Mouse (Mus musculus): ENCODE measurements around the gene Cldn14. TPM values are rescaled to one million over a fixed set of nuclear protein-coding genes. Genes with fewer than 3 reads are reported as not detected.

Cldn14 gene
- polyA plus RNA-seq, 1 experiment from 2014 or later = not detected

GRCm38 (mm10) chr16:93903027-93903426 is 105.6 kb downstream of the Cldn14 start:
- Histone ChIP-seq H3K4me1 (replicated peaks; ENCODE audit: control insufficient read depth, insufficient read depth, low read length) (no peaks in the 10 kb centered on the region), H3K27ac (ENCODE audit: low read length) (no peak overlapping the region), H3K9ac (ENCODE audit: low read length) (no peak overlapping the region), H3K4me3 (ENCODE audit: low read length) (no peak overlapping the region), H3K4me2 (ENCODE audit: low read depth, low read length) (no peak overlapping the region), H3K27me3 (ENCODE audit: control insufficient read depth, insufficient read depth, low read depth, low read length) (no peaks in the 10 kb centered on the region), H3K36me3 (ENCODE audit: control insufficient read depth, insufficient read depth, low read length) (peaks cover 11% of the 10 kb centered on the region; the same call in 1 of the 2 replicates), H3K9me3 (ENCODE audit: control insufficient read depth, low read length) (no peaks in the 10 kb centered on the region)
- 72% methylated on average over 6 of the region's 6 CpGs for WGBS
- no peak for ATAC-seq (ENCODE audit: low read depth)

- H3K27me3 ChIP-seq (ENCODE audit: control insufficient read depth, insufficient read depth, low read depth, low read length) = no peaks in the 10 kb centered on the region
- WGBS = 88% methylated on average over 5 of the region's 5 CpGs
Measured at GRCm38 (mm10) chr16:93893285-93893684, 115.4 kb downstream of the Cldn14 start.

GRCm38 (mm10) chr16:93890948-93891604 is 117.6 kb downstream of the Cldn14 start:
- no peak overlapping the region for H3K27ac ChIP-seq (ENCODE audit: low read length)
- ATAC-seq (ENCODE audit: low read depth) = no peak
- whole genome bisulfite sequencing = 79% methylated on average over 12 of the region's 12 CpGs
- no peak overlapping the region for H3K4me2 ChIP-seq (ENCODE audit: low read depth, low read length)
- no peaks in the 10 kb centered on the region for H3K4me1 ChIP-seq (replicated peaks; ENCODE audit: control insufficient read depth, insufficient read depth, low read length)
- no peak overlapping the region for H3K4me3 ChIP-seq (ENCODE audit: low read length)
- no peak overlapping the region for H3K9ac ChIP-seq (ENCODE audit: low read length)
- H3K27me3 ChIP-seq (ENCODE audit: control insufficient read depth, insufficient read depth, low read depth, low read length) = no peaks in the 10 kb centered on the region
- H3K36me3 ChIP-seq (ENCODE audit: control insufficient read depth, insufficient read depth, low read length) = peaks cover 33% of the 10 kb centered on the region
- no peaks in the 10 kb centered on the region for H3K9me3 ChIP-seq (ENCODE audit: control insufficient read depth, low read length)

More at GRCm38 (mm10) chr16:93893285-93893684, 115.4 kb downstream of the Cldn14 start:
- H3K4me2 ChIP-seq (ENCODE audit: low read depth, low read length) = no peak overlapping the region
- H3K9ac ChIP-seq (ENCODE audit: low read length) = no peak overlapping the region
- no peak overlapping the region for H3K27ac ChIP-seq (ENCODE audit: low read length)
- no peaks in the 10 kb centered on the region for H3K4me1 ChIP-seq (replicated peaks; ENCODE audit: control insufficient read depth, insufficient read depth, low read length)
- no peak overlapping the region for H3K4me3 ChIP-seq (ENCODE audit: low read length)
- H3K36me3 ChIP-seq (ENCODE audit: control insufficient read depth, insufficient read depth, low read length) = peaks cover 24% of the 10 kb centered on the region
- H3K9me3 ChIP-seq (ENCODE audit: control insufficient read depth, low read length) = no peaks in the 10 kb centered on the region
- no peak for ATAC-seq (ENCODE audit: low read depth)

- H3K27ac ChIP-seq (ENCODE audit: low read length) = no peak overlapping the region
- H3K36me3 ChIP-seq (ENCODE audit: control insufficient read depth, insufficient read depth, low read length) = peaks cover 30% of the 10 kb centered on the region
- H3K9ac ChIP-seq (ENCODE audit: low read length) = no peak overlapping the region
- H3K4me3 ChIP-seq (ENCODE audit: low read length) = no peak overlapping the region
- no peaks in the 10 kb centered on the region for H3K27me3 ChIP-seq (ENCODE audit: control insufficient read depth, insufficient read depth, low read depth, low read length)
- H3K4me1 ChIP-seq (replicated peaks; ENCODE audit: control insufficient read depth, insufficient read depth, low read length) = peaks cover 10% of the 10 kb centered on the region; the same call in 1 of the 2 replicates
- no peaks in the 10 kb centered on the region for H3K9me3 ChIP-seq (ENCODE audit: control insufficient read depth, low read length)
- no peak overlapping the region for H3K4me2 ChIP-seq (ENCODE audit: low read depth, low read length)
- WGBS = 85% methylated on average over 6 of the region's 6 CpGs
- ATAC-seq (ENCODE audit: low read depth) = no peak
Measured at GRCm38 (mm10) chr16:93888481-93888880, 120.2 kb downstream of the Cldn14 start.

GRCm38 (mm10) chr16:93884722-93885113 is 123.9 kb downstream of the Cldn14 start:
- no peak for ATAC-seq (ENCODE audit: low read depth)
- H3K4me3 ChIP-seq (ENCODE audit: low read length) = peak overlapping the region; percentile 87
- H3K36me3 ChIP-seq (ENCODE audit: control insufficient read depth, insufficient read depth, low read length) = peaks cover 10% of the 10 kb centered on the region; the same call in 1 of the 2 replicates
- H3K9ac ChIP-seq (ENCODE audit: low read length) = peak overlapping the region; percentile 81
- peaks cover 14% of the 10 kb centered on the region for H3K4me1 ChIP-seq (replicated peaks; ENCODE audit: control insufficient read depth, insufficient read depth, low read length)
- H3K9me3 ChIP-seq (ENCODE audit: control insufficient read depth, low read length) = no peaks in the 10 kb centered on the region
- peak overlapping the region; percentile 89 for H3K4me2 ChIP-seq (ENCODE audit: low read depth, low read length)
- 37% methylated on average over 5 of the region's 5 CpGs for WGBS
- H3K27me3 ChIP-seq (ENCODE audit: control insufficient read depth, insufficient read depth, low read depth, low read length) = no peaks in the 10 kb centered on the region
- no peak overlapping the region for H3K27ac ChIP-seq (ENCODE audit: low read length)

- Histone ChIP-seq H3K36me3 (ENCODE audit: control insufficient read depth, insufficient read depth, low read length) (peaks cover 10% of the 10 kb centered on the region; the same call in 1 of the 2 replicates), H3K27ac (ENCODE audit: low read length) (peak overlapping the region; percentile 50), H3K4me2 (ENCODE audit: low read depth, low read length) (peak overlapping the region; percentile 89), H3K4me1 (replicated peaks; ENCODE audit: control insufficient read depth, insufficient read depth, low read length) (peaks cover 14% of the 10 kb centered on the region), H3K9me3 (ENCODE audit: control insufficient read depth, low read length) (no peaks in the 10 kb centered on the region), H3K4me3 (ENCODE audit: low read length) (peak overlapping the region; percentile 87), H3K27me3 (ENCODE audit: control insufficient read depth, insufficient read depth, low read depth, low read length) (no peaks in the 10 kb centered on the region), H3K9ac (ENCODE audit: low read length) (peak overlapping the region; percentile 81)
- under 1% methylated on average over 43 of the region's 43 CpGs for WGBS
- ATAC-seq (ENCODE audit: low read depth) = peak; percentile 61; the same call in 1 of the 2 replicates
Measured at GRCm38 (mm10) chr16:93884086-93884721, 124.4 kb downstream of the Cldn14 start.

- H3K4me1 ChIP-seq (replicated peaks; ENCODE audit: control insufficient read depth, insufficient read depth, low read length) = peaks cover 14% of the 10 kb centered on the region
- under 1% methylated on average over 53 of the region's 54 CpGs for WGBS
- no peaks in the 10 kb centered on the region for H3K9me3 ChIP-seq (ENCODE audit: control insufficient read depth, low read length)
- no peaks in the 10 kb centered on the region for H3K27me3 ChIP-seq (ENCODE audit: control insufficient read depth, insufficient read depth, low read depth, low read length)
- peak within 1 kb of the TSS; percentile 81 for H3K9ac ChIP-seq (ENCODE audit: low read length)
- peak; percentile 98 for ATAC-seq (ENCODE audit: low read depth)
- peak within 1 kb of the TSS; percentile 87 for H3K4me3 ChIP-seq (ENCODE audit: low read length)
- H3K27ac ChIP-seq (ENCODE audit: low read length) = peak within 1 kb of the TSS; percentile 50
- H3K36me3 ChIP-seq (ENCODE audit: control insufficient read depth, insufficient read depth, low read length) = peaks cover 10% of the 10 kb centered on the region; the same call in 1 of the 2 replicates
- peak within 1 kb of the TSS; percentile 89 for H3K4me2 ChIP-seq (ENCODE audit: low read depth, low read length)
Measured at GRCm38 (mm10) chr16:93883423-93884085, 125.1 kb downstream of the Cldn14 start, which contains the start of gene Chaf1b. Gene Chaf1b, plus strand, starts transcription at chr16:93883901.

- Histone ChIP-seq H3K27ac (ENCODE audit: low read length) (no peak overlapping the region), H3K9ac (ENCODE audit: low read length) (no peak overlapping the region), H3K4me3 (ENCODE audit: low read length) (no peak overlapping the region), H3K36me3 (ENCODE audit: control insufficient read depth, insufficient read depth, low read length) (peaks cover 36% of the 10 kb centered on the region), H3K4me1 (replicated peaks; ENCODE audit: control insufficient read depth, insufficient read depth, low read length) (no peaks in the 10 kb centered on the region), H3K27me3 (ENCODE audit: control insufficient read depth, insufficient read depth, low read depth, low read length) (no peaks in the 10 kb centered on the region), H3K4me2 (ENCODE audit: low read depth, low read length) (no peak overlapping the region), H3K9me3 (ENCODE audit: control insufficient read depth, low read length) (no peaks in the 10 kb centered on the region)
- ATAC-seq (ENCODE audit: low read depth) = no peak
- 69% methylated on average over 6 of the region's 6 CpGs for whole genome bisulfite sequencing
Measured at GRCm38 (mm10) chr16:93877612-93878380, 130.8 kb downstream of the Cldn14 start.
